Mouse (Mus musculus) CH12.LX (cell line): ENCODE data around the gene Tmem128.

ENCODE experiments used
- CTCF ChIP-seq, 2 experiments: IDR thresholded peaks in 1 of 2; conservative IDR thresholded peaks in 1 of 2; 2 replicates each; pipeline ENCODE4 v1.5.1; 2011 to 2012; ENCODE audit warnings: low read depth in 2 of 2, low read length in 2 of 2, improper control_type of control experiment in 1 of 2, inconsistent platforms in 1 of 2, mild to moderate bottlenecking in 1 of 2, moderate library complexity in 1 of 2
- EP300 ChIP-seq: IDR thresholded peaks from 2 replicates; pipeline ENCODE4 v1.6.1; 2011; ENCODE audit warnings: low read length, improper control_type of control experiment
- GABPA ChIP-seq: IDR thresholded peaks from 2 replicates; pipeline ENCODE4 v1.6.1; 2012; ENCODE audit warnings: low read depth, low read length, improper control_type of control experiment, inconsistent platforms; ENCODE audit not compliant: insufficient replicate concordance
- JUND ChIP-seq: conservative IDR thresholded peaks from 2 replicates; pipeline ENCODE4 v1.6.1; 2011; ENCODE audit warnings: low read depth, low read length, improper control_type of control experiment
- POLR2A ChIP-seq: IDR thresholded peaks from 2 replicates; pipeline ENCODE4 v1.6.1; 2011; ENCODE audit warnings: low read depth, mild to moderate bottlenecking, improper control_type of control experiment, low read length
- POLR2AphosphoS2 ChIP-seq: IDR thresholded peaks from 2 replicates; pipeline ENCODE4 v1.6.1; 2011; ENCODE audit warnings: low read depth, low read length, improper control_type of control experiment
- USF1 ChIP-seq: IDR thresholded peaks from 2 replicates; pipeline ENCODE4 v1.6.1; 2014; ENCODE audit warnings: low read depth, mild to moderate bottlenecking, inconsistent platforms, low read length, improper control_type of control experiment
- USF2 ChIP-seq: conservative IDR thresholded peaks from 2 replicates; pipeline ENCODE4 v1.6.1; 2011; ENCODE audit warnings: low read depth, low read length, improper control_type of control experiment
- ZC3H11A ChIP-seq: IDR thresholded peaks from 2 replicates; pipeline ENCODE4 v1.6.1; 2012; ENCODE audit warnings: low read depth, mild to moderate bottlenecking, inconsistent platforms, low read length, improper control_type of control experiment

DNA sequence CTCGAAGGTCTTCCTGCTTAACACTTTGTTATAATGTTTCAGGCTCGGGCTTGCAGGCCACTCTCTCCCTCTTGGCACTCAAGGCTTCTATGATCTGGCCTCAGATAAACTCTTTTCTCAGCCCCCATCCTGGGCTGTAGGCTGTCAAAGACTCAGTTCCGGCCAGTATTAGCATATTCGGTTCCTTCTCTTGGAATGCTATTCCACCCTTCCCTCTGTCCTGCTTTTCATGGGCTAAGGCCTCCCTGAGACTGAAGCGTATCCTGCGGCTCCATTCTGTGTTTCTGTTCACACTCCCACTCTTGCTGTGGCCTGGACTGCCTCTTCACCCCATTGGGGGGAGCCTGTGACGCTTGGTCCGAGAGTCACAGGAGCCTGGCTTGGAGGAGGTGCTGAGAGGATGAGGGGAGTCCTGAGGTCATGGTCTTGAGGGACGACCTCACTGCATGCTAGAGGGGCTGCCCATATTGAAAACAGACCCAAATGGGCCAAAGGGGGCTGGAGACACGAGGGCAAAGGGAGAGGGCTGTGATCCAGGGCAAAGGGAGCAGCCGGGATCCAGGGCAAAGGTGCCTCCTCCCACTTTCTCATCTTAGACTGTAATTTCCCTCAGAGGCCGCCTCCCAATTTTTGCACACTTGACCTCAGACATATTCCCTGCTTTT, 18.1 kb downstream of the Tmem128 start:
- TF ChIP-seq POLR2A: no peak
- TF ChIP-seq USF2: no peak
- TF ChIP-seq CTCF (conservative IDR thresholded peaks at IDR 0.05 in 1 of 2, IDR thresholded peaks at IDR 0.05 in 1 of 2; ENCODE audit: low read depth in 2 of 2, low read length in 2 of 2): no peak
- TF ChIP-seq ZC3H11A: no peak
- TF ChIP-seq EP300: no peak
- no peak for TF ChIP-seq GABPA
- no peak for TF ChIP-seq POLR2AphosphoS2
- TF ChIP-seq JUND: no peak
- no peak for TF ChIP-seq USF1
